Mouse (Mus musculus) hindbrain, embryonic 12.5 days (tissue): ENCODE measurements around the gene Adh6a. TPM values are rescaled to one million over a fixed set of nuclear protein-coding genes. Genes with fewer than 3 reads are reported as not detected.
"Not testable (repeated sequence)": the region's sequence is repeated elsewhere in the genome, so short reads cannot be mapped to it uniquely, and the experiment has no call there.

ENCODE experiments used
- ATAC-seq: fragments of 200-750 bp; cut with Nextera tagmentation; 2 replicates; pipeline ENCODE4 v1.8.0; 2017; ENCODE audit warnings: moderate TSS enrichment; ENCODE audit not compliant: low FRiP score
- H3K27ac ChIP-seq: fragments of 300-500 bp; sonication (generic); 2 replicates; pipeline ENCODE4 v1.5.1; 2016; ENCODE audit warnings: mild to moderate bottlenecking
- H3K27me3 ChIP-seq: fragments of 300-500 bp; sonication (generic); 2 replicates; pipeline ENCODE4 v1.6.1; 2016; ENCODE audit warnings: mild to moderate bottlenecking
- H3K36me3 ChIP-seq: fragments of 300-500 bp; sonication (generic); 2 replicates; pipeline ENCODE4 v1.6.1; 2016; ENCODE audit warnings: mild to moderate bottlenecking
- H3K4me1 ChIP-seq: fragments of 300-500 bp; sonication (generic); 2 replicates; pipeline ENCODE4 v1.6.1; 2016
- H3K4me2 ChIP-seq: fragments of 300-500 bp; sonication (generic); replicated peaks from 2 replicates; pipeline ENCODE4 v1.6.1; 2016; ENCODE audit warnings: mild to moderate bottlenecking
- H3K4me3 ChIP-seq: fragments of 300-500 bp; sonication (generic); 2 replicates; pipeline ENCODE4 v1.5.1; 2016; ENCODE audit warnings: mild to moderate bottlenecking
- H3K9ac ChIP-seq: fragments of 300-500 bp; sonication (generic); 2 replicates; pipeline ENCODE4 v1.6.1; 2016; ENCODE audit warnings: mild to moderate bottlenecking, moderate library complexity
- H3K9me3 ChIP-seq: fragments of 300-500 bp; sonication (generic); replicated peaks from 2 replicates; pipeline ENCODE4 v1.6.1; 2016; ENCODE audit warnings: mild to moderate bottlenecking
- WGBS: fragments of 180-500 bp; shearing (Covaris S2); methylation state at CpG from one replicate; pipeline ENCODE4 v1.1.7; 2016; 5-methylcytosine and 5-hydroxymethylcytosine counted together
- polyA plus RNA-seq: library from polyadenylated mRNA; unstranded; fragments of >200 nt; fragmentation: Nextera tagmentation; extraction: Ambion mirVana; gene quantifications from 2 replicates; pipeline ENCODE4 v1.2.1, GENCODE M21; 2016

The Adh6a gene
- polyA plus RNA-seq, 1 experiment from 2014 or later, result not detected

DNA sequence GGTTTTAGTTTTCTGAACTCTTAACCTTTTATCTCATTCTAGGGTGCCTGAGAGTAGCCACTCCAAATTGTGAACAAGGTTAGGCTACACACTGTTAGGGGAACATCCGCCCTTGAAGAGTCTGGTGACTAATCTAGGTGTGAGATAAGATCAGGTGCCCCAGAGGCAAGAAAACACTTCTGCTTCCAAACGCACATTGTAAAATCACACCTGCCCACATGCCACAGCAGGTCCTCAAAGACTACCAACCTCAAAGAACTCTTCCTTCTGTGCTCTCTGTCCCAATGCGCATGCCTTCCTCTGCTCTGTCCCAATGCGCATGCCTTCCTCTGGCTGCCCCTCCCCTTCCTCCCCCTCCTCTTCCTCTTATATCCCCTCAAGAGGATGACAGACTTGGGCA is 21.2 kb downstream of the Adh6a start:
- no peak for ATAC-seq
- Histone ChIP-seq H3K27me3 (no peaks in the 10 kb centered on the region), H3K9me3 (no peaks in the 10 kb centered on the region), H3K9ac (no peak overlapping the region), H3K4me1 (no peaks in the 10 kb centered on the region), H3K4me3 (no peak overlapping the region), H3K4me2 (no peak overlapping the region), H3K27ac (no peak overlapping the region), H3K36me3 (no peaks in the 10 kb centered on the region)
- 88% methylated on average over 4 of the region's 4 CpGs for WGBS

DNA sequence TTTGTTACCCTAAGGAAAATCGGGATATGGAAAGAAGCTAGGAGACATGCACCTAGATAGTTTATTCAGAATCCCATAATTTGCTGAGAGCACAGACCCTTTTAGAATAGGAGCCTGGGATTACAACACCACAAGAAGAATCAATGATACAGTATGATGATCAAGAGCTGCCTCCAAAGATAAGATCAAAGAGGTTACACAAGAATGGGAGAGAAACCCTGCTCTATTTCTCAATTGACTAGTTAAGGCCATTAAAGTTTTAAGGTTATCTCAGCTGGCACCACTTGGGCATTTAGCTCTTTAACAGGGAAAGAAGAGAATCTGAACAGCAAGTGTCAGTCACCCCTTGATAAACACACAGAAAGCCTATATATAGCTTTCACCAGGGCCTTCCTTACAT is 22.5 kb downstream of the Adh6a start:
- no peak overlapping the region for H3K4me2 ChIP-seq
- no peak for ATAC-seq
- no peak overlapping the region for H3K4me3 ChIP-seq
- WGBS, result 90% methylated on average over 1 of the region's 1 CpGs
- H3K27ac ChIP-seq, result no peak overlapping the region
- no peaks in the 10 kb centered on the region for H3K36me3 ChIP-seq
- no peak overlapping the region for H3K9ac ChIP-seq
- H3K27me3 ChIP-seq, result no peaks in the 10 kb centered on the region
- H3K4me1 ChIP-seq, result no peaks in the 10 kb centered on the region
- no peaks in the 10 kb centered on the region for H3K9me3 ChIP-seq

DNA sequence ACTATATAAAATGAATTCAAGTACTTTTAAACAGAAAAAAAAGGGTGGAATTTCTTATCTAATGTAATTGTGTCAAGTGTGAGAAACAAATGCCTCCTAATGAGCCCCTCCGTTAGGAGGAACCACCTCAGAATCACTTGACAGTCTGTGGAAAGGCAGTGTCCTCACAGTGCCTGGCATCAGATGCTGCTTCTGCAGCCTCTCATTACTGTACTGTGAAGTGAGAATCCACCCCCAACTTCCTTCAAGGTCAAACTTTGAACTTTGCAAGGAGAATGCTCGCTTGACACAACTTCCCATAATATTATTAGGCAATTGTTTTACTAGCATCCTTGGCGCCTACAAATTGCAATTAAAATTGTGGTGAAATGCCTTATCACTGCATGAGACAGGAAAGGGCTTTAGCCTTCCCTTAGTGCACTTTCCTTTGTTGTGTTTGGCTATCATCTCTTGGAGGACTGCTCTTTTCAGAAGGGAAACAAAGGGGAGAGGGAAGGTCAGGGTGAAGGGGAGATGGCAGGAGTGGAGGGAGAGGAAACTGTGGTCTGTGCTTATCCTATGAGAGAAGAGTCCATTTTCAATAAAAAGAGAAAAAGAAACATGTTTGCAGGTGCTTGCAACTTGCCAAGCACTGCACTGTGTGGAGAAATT is 23.1 kb downstream of the Adh6a start:
- no peak for ATAC-seq
- H3K36me3 ChIP-seq, result no peaks in the 10 kb centered on the region
- H3K9me3 ChIP-seq, result no peaks in the 10 kb centered on the region
- WGBS, result 71% methylated on average over 3 of the region's 3 CpGs
- H3K27ac ChIP-seq, result no peak overlapping the region
- no peak overlapping the region for H3K4me2 ChIP-seq
- H3K4me3 ChIP-seq, result no peak overlapping the region
- no peaks in the 10 kb centered on the region for H3K27me3 ChIP-seq
- H3K4me1 ChIP-seq, result no peaks in the 10 kb centered on the region
- no peak overlapping the region for H3K9ac ChIP-seq

DNA sequence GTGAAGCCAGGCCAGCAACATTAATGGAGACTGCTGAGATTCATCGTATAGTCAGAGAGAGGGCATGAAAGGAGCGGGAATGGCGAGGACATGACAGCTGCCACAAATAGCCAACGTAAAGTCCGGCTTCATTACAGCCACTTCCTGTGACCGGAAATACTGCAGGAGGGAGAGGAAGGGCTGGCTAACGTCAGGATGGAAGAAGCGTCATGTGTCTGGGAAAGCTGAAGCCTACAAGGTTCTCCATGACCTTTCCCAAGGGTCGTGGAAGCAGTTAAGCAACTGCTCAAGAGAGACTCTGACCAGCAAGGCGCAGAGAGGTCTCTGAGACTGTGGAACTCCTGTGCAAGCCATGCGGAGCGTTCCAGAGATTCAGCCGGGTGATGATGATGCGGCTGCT is 28.4 kb downstream of the Adh6a start, which contains the start of gene Adh6b:
Gene Adh6b, plus strand, starts transcription at position 305 of the 400 bp plus-strand sequence.
- no peak for ATAC-seq
- H3K36me3 ChIP-seq, result no peaks in the 10 kb centered on the region
- 90% methylated on average over 14 of the region's 14 CpGs for WGBS
- no peaks in the 10 kb centered on the region for H3K9me3 ChIP-seq
- H3K4me3 ChIP-seq, result no peak within 1 kb of the TSS
- H3K27me3 ChIP-seq, result no peaks in the 10 kb centered on the region
- H3K4me1 ChIP-seq, result no peaks in the 10 kb centered on the region
- no peak within 1 kb of the TSS for H3K4me2 ChIP-seq
- no peak within 1 kb of the TSS for H3K9ac ChIP-seq
- no peak within 1 kb of the TSS for H3K27ac ChIP-seq

DNA sequence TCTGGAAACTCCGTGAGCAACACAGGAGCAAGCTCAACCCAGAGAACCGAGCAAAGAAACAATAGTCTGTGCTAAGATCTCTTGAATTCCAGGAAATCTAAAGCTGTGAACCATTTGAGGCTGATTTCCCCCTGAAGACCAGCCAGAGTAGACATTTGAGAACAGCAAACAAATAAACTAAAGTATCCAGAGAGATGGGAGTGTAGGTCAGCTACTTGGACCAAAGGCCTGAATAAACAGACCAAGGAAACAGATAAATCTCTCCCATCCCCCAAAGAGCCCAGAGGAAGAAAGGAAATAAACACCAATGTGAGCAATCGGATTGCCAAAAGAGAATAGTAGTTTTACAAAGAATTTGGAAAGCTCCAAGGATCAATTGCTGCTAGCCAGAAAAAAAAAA is 34.0 kb downstream of the Adh6a start:
- no peaks in the 10 kb centered on the region for H3K4me1 ChIP-seq
- no peaks in the 10 kb centered on the region for H3K27me3 ChIP-seq
- H3K4me2 ChIP-seq, result no peak overlapping the region
- no peak overlapping the region for H3K27ac ChIP-seq
- WGBS, result 63% methylated on average over 3 of the region's 3 CpGs
- H3K4me3 ChIP-seq, result no peak overlapping the region
- no peak for ATAC-seq
- no peaks in the 10 kb centered on the region for H3K36me3 ChIP-seq
- no peak overlapping the region for H3K9ac ChIP-seq
- no peaks in the 10 kb centered on the region for H3K9me3 ChIP-seq

DNA sequence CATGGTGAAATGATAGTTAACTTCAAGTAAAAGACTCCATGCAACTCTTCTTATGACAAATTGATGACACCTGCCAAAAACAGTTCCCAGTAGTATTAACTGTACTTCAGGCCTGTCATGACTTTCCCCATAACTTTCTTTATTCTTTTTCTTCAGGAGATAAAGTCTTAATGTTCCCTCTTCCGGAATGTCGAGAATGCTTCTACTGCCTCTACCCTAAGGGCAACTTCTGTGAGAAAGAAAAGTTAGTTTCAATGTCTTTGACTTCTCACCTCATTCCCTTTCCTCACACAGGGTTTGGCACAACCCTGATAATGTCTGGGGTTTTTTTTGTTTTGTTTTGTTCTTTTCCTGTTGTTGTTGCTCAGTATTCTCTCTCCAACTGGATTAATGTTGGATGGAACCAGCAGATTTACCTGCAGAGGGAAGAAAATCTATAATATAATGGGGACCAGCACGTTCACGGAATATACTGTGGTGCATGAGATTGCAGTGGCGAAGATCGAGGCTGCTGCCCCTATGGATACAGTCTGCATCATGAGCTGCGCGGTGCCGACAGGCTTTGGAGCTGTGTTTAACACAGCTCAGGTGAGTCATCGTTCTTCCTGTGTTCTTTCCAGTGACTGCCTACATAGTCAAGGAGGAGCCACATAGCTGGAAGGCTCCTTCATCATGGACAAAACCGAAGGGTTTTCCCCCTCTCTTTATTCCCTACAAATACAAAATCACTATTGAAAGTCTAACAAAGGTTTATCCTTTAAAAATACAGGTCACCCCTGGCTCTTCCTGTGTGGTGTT is 39.1 kb downstream of the Adh6a start:
- H3K4me3 ChIP-seq, result no peak overlapping the region
- 96% methylated on average over 11 of the region's 11 CpGs for WGBS
- ATAC-seq, result no peak
- H3K27me3 ChIP-seq, result no peaks in the 10 kb centered on the region
- H3K27ac ChIP-seq, result no peak overlapping the region
- no peaks in the 10 kb centered on the region for H3K36me3 ChIP-seq
- no peak overlapping the region for H3K9ac ChIP-seq
- H3K9me3 ChIP-seq, result no peaks in the 10 kb centered on the region
- H3K4me2 ChIP-seq, result no peak overlapping the region
- no peaks in the 10 kb centered on the region for H3K4me1 ChIP-seq

DNA sequence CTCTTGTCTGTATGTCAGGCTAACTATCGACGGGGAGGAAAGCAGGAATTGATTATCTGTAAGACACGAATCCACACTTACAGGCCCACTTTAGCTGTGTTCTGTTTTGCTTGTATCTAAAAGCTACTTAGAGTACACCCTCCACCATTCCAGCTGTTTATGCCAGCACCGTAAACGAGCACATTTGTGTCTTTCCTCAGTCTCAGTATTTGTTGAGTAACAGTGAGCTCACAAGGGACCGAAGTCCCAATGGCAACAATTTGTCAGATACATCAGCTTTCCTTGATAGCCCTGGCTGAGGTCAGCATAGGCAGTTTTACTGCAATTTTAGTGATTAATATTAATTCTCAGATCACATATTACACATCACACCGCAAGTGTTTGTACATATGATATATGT is 45.8 kb downstream of the Adh6a start:
- H3K27ac ChIP-seq, result no peak overlapping the region
- WGBS, result 86% methylated on average over 7 of the region's 7 CpGs
- H3K36me3 ChIP-seq, result no peaks in the 10 kb centered on the region
- H3K4me3 ChIP-seq, result no peak overlapping the region
- no peaks in the 10 kb centered on the region for H3K4me1 ChIP-seq
- H3K27me3 ChIP-seq, result no peaks in the 10 kb centered on the region
- no peaks in the 10 kb centered on the region for H3K9me3 ChIP-seq
- no peak overlapping the region for H3K9ac ChIP-seq
- no peak overlapping the region for H3K4me2 ChIP-seq
- no peak for ATAC-seq

DNA sequence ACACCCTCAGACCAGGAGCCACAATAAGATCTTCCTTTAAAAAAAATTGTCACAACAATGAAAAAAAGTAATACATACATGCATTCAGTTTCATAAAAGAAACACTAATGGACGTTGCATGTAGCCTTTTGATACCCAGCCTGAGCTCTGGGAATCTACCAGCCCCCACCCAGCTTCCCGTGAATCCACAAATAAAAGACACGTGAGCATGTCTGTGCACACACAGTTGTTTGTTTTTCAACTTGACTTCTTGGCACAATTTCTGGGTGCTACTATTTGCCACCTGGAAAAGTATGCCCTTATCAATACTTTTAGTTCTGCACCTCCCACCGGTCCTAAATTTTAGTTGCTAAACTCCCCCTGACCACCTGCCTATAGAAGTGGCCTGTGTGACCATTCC is 47.6 kb downstream of the Adh6a start:
- Histone ChIP-seq H3K36me3 (no peaks in the 10 kb centered on the region), H3K9ac (no peak overlapping the region), H3K27me3 (no peaks in the 10 kb centered on the region), H3K4me1 (no peaks in the 10 kb centered on the region), H3K27ac (no peak overlapping the region), H3K9me3 (no peaks in the 10 kb centered on the region), H3K4me2 (no peak overlapping the region), H3K4me3 (no peak overlapping the region)
- WGBS, result 81% methylated on average over 4 of the region's 4 CpGs
- ATAC-seq, result no peak

DNA sequence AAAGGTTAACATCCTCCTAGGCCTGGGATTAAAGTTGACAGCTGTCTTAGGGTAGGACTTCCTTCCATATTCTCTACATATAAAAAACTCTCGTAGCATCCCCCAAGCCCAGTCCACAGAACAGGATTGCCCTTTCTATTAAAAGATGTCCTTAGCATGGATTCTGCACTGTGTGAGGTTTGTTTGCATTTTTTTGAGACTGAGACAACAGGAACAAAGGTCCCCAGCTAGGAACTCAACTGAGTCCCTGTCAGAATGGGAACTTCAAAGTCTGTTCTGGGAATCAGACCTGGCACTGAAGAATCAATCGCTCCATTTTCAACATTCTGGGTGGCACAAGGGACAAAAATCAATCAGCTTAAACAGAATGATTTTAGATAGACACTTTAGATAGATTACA is 49.8 kb downstream of the Adh6a start:
- H3K9me3 ChIP-seq, result no peaks in the 10 kb centered on the region
- 88% methylated on average over 2 of the region's 2 CpGs for WGBS

DNA sequence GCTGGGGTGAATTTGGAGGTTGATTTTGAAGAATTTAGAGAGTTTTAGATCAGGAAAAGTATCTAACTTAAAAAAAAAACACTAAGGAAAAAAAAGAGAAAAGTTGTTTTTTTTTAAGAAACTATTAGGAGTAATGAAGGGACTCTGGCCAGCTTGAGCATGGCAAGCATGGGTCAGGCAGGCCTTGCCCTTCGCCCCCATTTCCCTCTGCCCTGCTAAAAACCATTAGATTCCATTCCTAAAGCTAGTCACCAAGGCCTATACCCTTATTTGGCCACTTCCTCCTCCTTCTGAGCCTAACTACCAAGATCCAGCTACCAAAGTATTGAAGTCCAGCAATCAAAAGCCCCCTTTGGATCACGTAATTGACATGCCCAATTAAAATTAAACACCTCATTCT is 53.1 kb downstream of the Adh6a start:
- Histone ChIP-seq H3K36me3 (no peaks in the 10 kb centered on the region), H3K27ac (no peak overlapping the region), H3K27me3 (no peaks in the 10 kb centered on the region), H3K4me3 (no peak overlapping the region), H3K4me2 (no peak overlapping the region), H3K9me3 (no peaks in the 10 kb centered on the region), H3K9ac (no peak overlapping the region), H3K4me1 (no peaks in the 10 kb centered on the region)
- ATAC-seq, result no peak
- 86% methylated on average over 2 of the region's 2 CpGs for WGBS

More for the DNA sequence above, 49.8 kb downstream of the Adh6a start:
- Histone ChIP-seq H3K4me2 (no peak overlapping the region), H3K9ac (no peak overlapping the region), H3K4me1 (no peaks in the 10 kb centered on the region), H3K27ac (no peak overlapping the region), H3K4me3 (no peak overlapping the region), H3K27me3 (no peaks in the 10 kb centered on the region), H3K36me3 (no peaks in the 10 kb centered on the region)
- no peak for ATAC-seq

DNA sequence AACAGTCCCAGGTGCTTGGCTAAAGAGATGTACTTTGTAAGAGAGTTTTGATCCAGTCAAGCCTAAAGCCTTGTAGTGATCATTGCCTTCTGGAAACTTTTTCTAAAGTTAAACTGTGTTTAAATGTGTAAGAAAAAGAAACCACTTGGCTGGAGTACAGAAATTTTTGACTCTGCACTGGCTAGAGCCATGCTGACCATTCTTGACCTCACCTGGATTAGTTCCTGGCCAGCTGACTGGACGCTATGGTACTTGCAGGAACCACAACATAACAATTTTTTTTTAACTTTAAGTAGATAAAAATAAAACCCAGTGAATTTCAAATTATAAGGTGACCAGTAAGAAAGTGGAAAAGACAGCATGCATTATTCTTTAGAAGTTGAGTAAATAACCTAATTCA is 56.5 kb downstream of the Adh6a start:
- no peak overlapping the region for H3K4me2 ChIP-seq
- H3K4me1 ChIP-seq, result no peaks in the 10 kb centered on the region
- no peaks in the 10 kb centered on the region for H3K27me3 ChIP-seq
- no peaks in the 10 kb centered on the region for H3K36me3 ChIP-seq
- H3K9me3 ChIP-seq, result no peaks in the 10 kb centered on the region
- H3K4me3 ChIP-seq, result no peak overlapping the region
- no peak for ATAC-seq
- H3K9ac ChIP-seq, result no peak overlapping the region
- 89% methylated on average over 1 of the region's 1 CpGs for WGBS
- H3K27ac ChIP-seq, result no peak overlapping the region

DNA sequence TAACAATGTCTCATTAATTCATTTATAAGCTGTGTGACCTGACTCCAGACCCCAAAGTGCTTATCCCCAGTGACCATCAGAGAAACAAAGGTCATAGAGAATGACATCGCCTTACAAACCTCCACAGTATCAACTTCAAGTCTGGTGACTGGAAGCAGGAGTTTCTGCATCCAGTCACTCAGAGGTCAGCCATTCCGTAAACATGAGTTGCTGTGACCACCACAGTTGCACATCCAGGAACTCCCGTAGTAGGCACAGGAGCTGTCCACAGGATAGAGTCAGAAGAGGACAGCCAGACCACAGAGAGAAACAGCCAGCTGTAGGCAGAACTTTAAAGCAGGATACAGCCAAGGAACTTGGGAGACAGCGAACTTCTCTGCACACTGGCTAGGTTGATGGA is 57.2 kb downstream of the Adh6a start:
- H3K27ac ChIP-seq, H3K4me3 ChIP-seq, H3K27me3 ChIP-seq, H3K36me3 ChIP-seq, H3K4me1 ChIP-seq, H3K9ac ChIP-seq, H3K4me2 ChIP-seq, H3K9me3 ChIP-seq, ATAC-seq: not testable (repeated sequence)
- WGBS, result 74% methylated on average over 4 of the region's 4 CpGs

DNA sequence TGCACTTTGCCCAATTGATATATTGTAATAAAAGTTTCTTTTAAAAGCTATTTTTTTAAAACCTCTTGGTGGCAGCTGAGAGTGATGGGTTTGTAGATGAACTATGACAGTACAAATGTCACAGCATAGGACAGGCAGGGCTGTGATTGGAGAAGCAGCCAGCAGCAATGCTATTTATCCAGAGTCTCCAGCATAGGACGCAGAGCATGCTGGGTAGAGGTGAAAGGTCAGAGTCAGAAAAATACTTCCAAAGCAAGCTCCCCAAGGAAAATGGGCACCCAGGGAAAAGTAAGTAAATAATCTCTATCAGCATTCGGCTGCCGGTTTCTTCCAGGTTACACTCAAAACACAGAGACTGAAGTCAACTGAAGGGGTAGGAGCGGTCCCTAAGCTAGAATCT is 60.8 kb downstream of the Adh6a start:
- Histone ChIP-seq H3K4me1 (no peaks in the 10 kb centered on the region), H3K27ac (no peak overlapping the region), H3K36me3 (no peaks in the 10 kb centered on the region), H3K9me3 (no peaks in the 10 kb centered on the region), H3K4me3 (no peak overlapping the region), H3K27me3 (no peaks in the 10 kb centered on the region), H3K4me2 (no peak overlapping the region), H3K9ac (no peak overlapping the region)
- WGBS, result 71% methylated on average over 4 of the region's 4 CpGs
- ATAC-seq, result no peak
